Mouse (Mus musculus) ES-CJ7 (cell line): ENCODE measurements at regions not wholly inside any gene's neighbourhood (a gene's known extent, or its start where the extent isn't known, plus 50 kb on each side); places are given as distances from the start of the nearest gene placed in this dataset.
A peak's percentile ranks its signal among the peaks of the same experiment; 100 is the strongest.

Experiments used
- DNase-seq: peaks from one replicate; pipeline ENCODE4 v3.0.0; 2011; ENCODE audit warnings: low read depth, low spot score

GRCm38 (mm10) chr8:25340729-25341128 is 516.6 kb upstream of the Adam5 start:
- no peak for DNase-seq

- DNase-seq: no peak
Measured at GRCm38 (mm10) chr8:25332120-25332607, 508.0 kb upstream of the Adam5 start.

GRCm38 (mm10) chr8:25331161-25331776 is 507.1 kb upstream of the Adam5 start:
- no peak for DNase-seq

DNA sequence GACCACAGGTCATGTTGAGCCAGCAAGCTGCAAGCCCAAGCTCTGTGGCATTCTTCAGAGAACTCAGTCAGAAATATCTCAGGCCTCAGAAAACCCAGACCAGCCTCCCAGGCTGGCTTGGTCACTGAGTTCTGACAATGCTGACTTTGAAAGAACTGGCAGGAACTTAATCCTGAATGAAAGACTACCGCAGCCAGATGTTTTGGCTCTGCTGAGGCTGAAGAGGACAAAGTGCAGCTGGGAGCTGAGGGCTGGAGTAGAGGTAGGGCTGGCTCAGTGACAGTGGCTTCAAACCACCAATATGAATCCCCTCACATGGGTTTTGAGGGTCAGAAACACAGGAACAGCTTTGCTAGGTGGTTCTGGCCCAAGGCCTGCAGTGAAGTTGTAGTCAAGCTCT is 505.6 kb upstream of the Adam5 start:
- DNase-seq: no peak

- DNase-seq: no peak
Measured at GRCm38 (mm10) chr8:25328318-25328717, 504.1 kb upstream of the Adam5 start.

GRCm38 (mm10) chr8:25326930-25327329 is 502.8 kb upstream of the Adam5 start:
- no peak for DNase-seq

- no peak for DNase-seq
Measured at GRCm38 (mm10) chr8:25326257-25326656, 502.1 kb upstream of the Adam5 start.

DNA sequence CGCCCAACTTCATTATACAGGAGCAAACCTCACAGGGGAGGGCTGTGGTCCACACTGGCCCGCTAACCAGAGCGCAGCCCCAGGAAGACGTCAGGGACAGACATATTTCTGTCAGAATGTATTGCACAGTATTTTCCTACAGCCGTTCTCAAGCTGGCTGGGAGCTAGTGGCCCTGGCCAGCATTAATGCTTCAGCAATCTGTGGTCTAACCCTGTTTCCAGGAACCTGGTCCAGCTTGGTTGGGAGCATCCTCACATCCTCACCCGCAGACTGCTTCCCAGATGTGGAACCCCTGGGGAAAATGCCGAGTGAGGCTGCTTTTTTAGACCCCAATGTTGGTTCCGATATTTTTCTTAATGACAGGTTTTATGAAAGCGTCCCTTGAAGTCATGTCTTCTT is 500.6 kb upstream of the Adam5 start:
- DNase-seq: no peak

GRCm38 (mm10) chr8:25323643-25324420 is 499.7 kb upstream of the Adam5 start:
- DNase-seq: no peak

DNA sequence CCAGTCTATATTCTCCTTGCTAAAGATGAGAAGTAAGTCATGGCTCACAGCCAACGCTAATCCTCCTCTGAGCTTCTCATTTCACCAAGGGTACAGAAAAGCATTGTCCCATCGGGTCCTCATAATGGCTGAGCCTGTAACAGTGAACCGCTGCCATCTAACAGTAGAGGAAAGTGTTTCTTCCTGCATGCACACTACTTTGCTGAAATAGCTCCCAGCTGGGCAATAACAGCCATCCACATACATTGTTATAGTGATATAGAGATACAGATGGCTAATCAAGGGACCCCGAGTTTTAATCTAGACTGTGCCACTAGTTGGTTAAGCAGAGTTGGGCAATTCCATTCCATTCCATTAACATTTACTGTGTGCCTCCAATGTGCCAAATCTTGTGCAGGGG is 492.2 kb upstream of the Adam5 start:
- DNase-seq: no peak

DNA sequence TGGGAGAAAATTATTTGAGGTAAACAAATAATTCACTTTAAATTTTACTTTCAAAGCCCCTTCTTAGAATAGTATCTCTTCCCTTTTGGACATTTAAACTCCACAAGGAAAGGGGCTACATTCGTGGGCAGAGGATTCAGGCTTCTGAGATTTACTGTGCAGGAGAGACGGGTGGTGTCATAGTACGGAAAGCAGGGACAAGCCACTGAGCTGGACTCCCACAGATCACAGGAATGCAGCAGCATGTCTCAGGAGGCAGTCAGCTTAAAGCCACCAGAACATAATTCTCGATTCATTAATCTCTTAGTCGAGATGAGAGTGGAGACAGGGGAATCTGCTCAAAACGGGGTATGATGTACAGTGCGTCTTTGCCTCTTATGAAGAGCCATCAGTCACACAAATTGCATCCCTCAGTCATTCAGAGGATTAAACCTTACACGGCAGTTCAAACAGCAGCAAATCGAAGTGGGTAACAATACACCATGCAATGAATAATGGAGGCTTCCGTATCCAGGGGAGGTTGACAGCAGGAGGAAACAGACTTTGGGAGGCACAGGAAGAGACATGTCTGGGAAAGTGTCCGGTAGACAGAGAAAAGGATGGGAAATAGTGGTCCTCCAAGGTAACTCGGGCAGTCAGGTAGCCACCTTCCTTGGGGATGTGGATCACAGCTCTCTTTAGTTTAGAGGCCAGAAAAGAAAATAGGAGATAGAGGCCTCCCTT is 487.8 kb upstream of the Adam5 start:
- no peak for DNase-seq

DNA sequence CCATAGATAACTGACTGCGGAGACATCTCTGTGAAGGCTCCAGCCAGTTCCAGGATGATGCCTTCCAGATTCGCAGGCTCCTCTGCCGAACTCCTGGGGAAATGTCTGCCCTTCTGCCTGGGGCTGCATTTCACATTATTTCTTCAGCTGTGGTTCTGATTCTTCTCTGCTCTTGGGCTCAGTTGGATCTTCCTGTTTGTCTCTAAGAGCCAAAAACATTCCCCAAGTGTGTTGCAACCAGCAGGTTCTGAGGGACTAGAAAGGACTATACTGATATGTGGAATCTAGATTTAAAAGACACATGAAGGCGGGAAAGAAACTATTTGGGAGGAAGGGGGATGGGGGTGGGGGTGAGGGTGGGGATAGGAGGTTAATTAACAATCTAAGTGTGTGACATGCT is 483.8 kb upstream of the Adam5 start:
- DNase-seq: no peak

DNA sequence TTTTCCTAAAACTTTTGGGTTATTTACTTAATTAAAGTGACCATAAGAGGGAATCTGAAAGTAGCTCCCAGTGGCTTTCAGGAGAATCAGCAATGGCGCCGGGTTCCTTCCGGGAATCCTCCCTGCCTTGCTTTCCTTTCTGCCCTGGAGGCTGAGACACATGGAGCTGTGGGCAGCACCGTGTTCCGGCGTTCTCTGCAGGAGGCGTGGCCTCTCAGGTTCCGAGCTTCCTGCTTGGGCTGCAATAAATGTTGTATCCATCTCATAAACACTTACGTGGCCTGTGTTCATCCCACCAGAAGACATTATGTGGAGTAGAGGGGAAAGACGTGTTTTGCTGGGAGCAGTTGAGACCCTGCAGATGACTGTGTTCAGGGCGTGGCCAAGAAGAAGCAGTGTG is 483.3 kb upstream of the Adam5 start:
- DNase-seq: peak; percentile 17

DNA sequence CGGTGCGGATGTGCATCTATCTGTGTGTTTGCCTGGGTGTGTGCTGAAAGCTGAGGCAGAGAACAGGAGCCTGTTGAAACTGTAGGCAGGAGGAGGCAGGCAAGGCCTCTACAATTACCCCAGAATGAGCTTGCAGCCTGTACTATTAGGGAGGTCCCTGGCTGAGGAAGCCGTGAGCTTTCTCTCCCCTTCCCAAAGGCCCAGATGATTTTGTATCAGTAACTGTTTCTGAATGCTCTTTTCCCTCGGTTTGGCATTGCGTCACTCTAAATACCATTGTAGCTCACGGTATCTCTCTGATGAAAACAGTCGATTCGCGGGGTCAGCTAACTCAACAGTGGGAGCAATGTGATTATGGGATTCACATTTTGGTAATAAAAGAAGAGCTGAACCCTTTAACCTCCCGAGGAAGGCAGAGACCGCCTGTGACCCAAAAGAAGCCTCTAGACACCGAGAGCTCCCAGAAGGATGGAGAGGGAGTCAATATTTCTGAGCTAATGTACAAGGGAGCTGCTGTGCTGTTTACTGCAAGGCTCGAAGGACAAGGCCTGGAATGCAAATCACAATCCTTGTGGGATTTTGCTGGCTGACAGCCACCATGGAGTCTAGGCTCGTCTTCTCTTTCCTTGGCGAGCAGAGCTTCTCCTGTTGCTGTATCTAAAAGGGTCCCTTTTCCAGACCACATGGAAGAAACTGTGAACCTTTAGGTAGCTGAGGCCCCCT is 482.8 kb upstream of the Adam5 start:
- DNase-seq: no peak
